Mouse (Mus musculus) liver, adult 2 months (tissue): ENCODE results near the gene Olfr1329. TPM values are rescaled to one million over a fixed set of nuclear protein-coding genes. Genes with fewer than 3 reads are reported as not detected.

Source experiments
- DNase-seq: peaks from one replicate; pipeline ENCODE4 v3.0.0-alpha.2; 2011; ENCODE audit warnings: low read depth, low spot score; ENCODE audit errors: extremely low read depth
- H3K27ac ChIP-seq: fragments of 200-500 bp; replicated peaks from 2 replicates; pipeline ENCODE4 v1.5.1; 2012; ENCODE audit warnings: low read depth, mild to moderate bottlenecking, control low read depth, inconsistent platforms, low read length; ENCODE audit not compliant: insufficient read depth
- H3K27me3 ChIP-seq: fragments of 200-500 bp; 2 replicates; pipeline ENCODE4 v1.6.1; 2012; ENCODE audit warnings: mild to moderate bottlenecking, moderate library complexity, low read length, inconsistent platforms; ENCODE audit not compliant: control insufficient read depth, insufficient read depth
- H3K36me3 ChIP-seq: fragments of 200-500 bp; 2 replicates; pipeline ENCODE4 v1.6.1; 2012; ENCODE audit warnings: low read length, inconsistent platforms; ENCODE audit not compliant: control insufficient read depth, insufficient read depth
- H3K4me1 ChIP-seq: fragments of 200-500 bp; 2 replicates; pipeline ENCODE4 v1.6.1; 2011; ENCODE audit warnings: low read length; ENCODE audit not compliant: control insufficient read depth, insufficient read depth
- H3K4me3 ChIP-seq: fragments of 200-500 bp; 2 replicates; pipeline ENCODE4 v1.5.1; 2011; ENCODE audit warnings: low read depth, mild to moderate bottlenecking, control low read depth, low read length, moderate library complexity; ENCODE audit not compliant: insufficient read depth
- H3K79me2 ChIP-seq: fragments of 200-500 bp; 2 replicates; pipeline ENCODE4 v1.6.1; 2012; ENCODE audit warnings: inconsistent platforms, mild to moderate bottlenecking, low read length, moderate library complexity; ENCODE audit not compliant: control insufficient read depth, insufficient read depth
- H3K9ac ChIP-seq: fragments of 200-500 bp; 2 replicates; pipeline ENCODE4 v1.6.1; 2012; ENCODE audit warnings: low read depth, mild to moderate bottlenecking, control low read depth, inconsistent platforms, low read length
- CTCF ChIP-seq: fragments of 200-500 bp; IDR thresholded peaks from 2 replicates; pipeline ENCODE4 v1.5.1; 2011; ENCODE audit warnings: low read depth, low read length, control low read depth
- POLR2A ChIP-seq: fragments of 200-500 bp; IDR thresholded peaks from 2 replicates; pipeline ENCODE4 v1.6.1; 2011; ENCODE audit warnings: low read length, control low read depth; ENCODE audit not compliant: insufficient read depth; ENCODE audit errors: extremely low read depth
- WGBS: fragments of 180-500 bp; shearing (Covaris S2); methylation state at CpG from one replicate; pipeline ENCODE4 v1.1.7; 2018; 5-methylcytosine and 5-hydroxymethylcytosine counted together
- polyA plus RNA-seq: library from polyadenylated mRNA; depleted of rRNA; stranded (reverse); fragments of >200 nt; gene quantifications from 2 replicates; pipeline ENCODE4 v1.2.3, GENCODE M21; 2012; rRNA removed
- total RNA-seq: library from RNA; depleted of rRNA; stranded (reverse); fragments of >200 nt; gene quantifications from 2 replicates; pipeline ENCODE4 v1.2.3, GENCODE M21; 2014; rRNA removed

Gene Olfr1329
- total and polyA plus RNA-seq, 2 experiments = not detected

GRCm38 (mm10) chr4:118888297-118888696 lies 29.0 kb downstream of the Olfr1329 start, which contains the start of gene Olfr1330:
Gene Olfr1330 (plus strand): TSS chr4:118888597.
- H3K4me1 ChIP-seq = no peaks in the 10 kb centered on the region
- H3K27ac ChIP-seq = no peak within 1 kb of the TSS
- 76% methylated on average over 1 of the region's 1 CpGs for WGBS
- H3K79me2 ChIP-seq = no peaks in the 10 kb centered on the region
- TF ChIP-seq POLR2A (no peak), CTCF (no peak)
- no peaks in the 10 kb centered on the region for H3K36me3 ChIP-seq
- H3K27me3 ChIP-seq = no peaks in the 10 kb centered on the region
- no peak within 1 kb of the TSS for H3K9ac ChIP-seq
- no peak within 1 kb of the TSS for H3K4me3 ChIP-seq
- no peak for DNase-seq

- DNase-seq = no peak
- TF ChIP-seq POLR2A (no peak), CTCF (no peak)
Measured at GRCm38 (mm10) chr4:118867566-118867965, 49.7 kb downstream of the Olfr1329 start.

More at GRCm38 (mm10) chr4:118867566-118867965, 49.7 kb downstream of the Olfr1329 start:
- H3K4me3 ChIP-seq = no peak overlapping the region
- H3K4me1 ChIP-seq = no peaks in the 10 kb centered on the region
- no peak overlapping the region for H3K9ac ChIP-seq
- no peaks in the 10 kb centered on the region for H3K27me3 ChIP-seq
- no peak overlapping the region for H3K27ac ChIP-seq
- H3K79me2 ChIP-seq = no peaks in the 10 kb centered on the region
- H3K36me3 ChIP-seq = no peaks in the 10 kb centered on the region

Other genes with a start within 250 kb of the Olfr1329 start
- gene Olfr1342, start 224.7 kb downstream of the Olfr1329 start, total RNA-seq = not detected in 2 replicates
- not detected in 2 replicates for gene Olfr1342, start 224.7 kb downstream of the Olfr1329 start, polyA plus RNA-seq
- not detected in 2 replicates for gene Olfr1341, start 213.9 kb downstream of the Olfr1329 start, total RNA-seq
- not detected in 2 replicates for gene Olfr1341, start 213.9 kb downstream of the Olfr1329 start, polyA plus RNA-seq
- not detected in 2 replicates for gene Olfr1340, start 197.3 kb downstream of the Olfr1329 start, total RNA-seq
- gene Olfr1340, start 197.3 kb downstream of the Olfr1329 start, polyA plus RNA-seq = not detected in 2 replicates
- not detected in 2 replicates for gene Olfr1339, start 185.3 kb downstream of the Olfr1329 start, total RNA-seq
- not detected in 2 replicates for gene Olfr1339, start 185.3 kb downstream of the Olfr1329 start, polyA plus RNA-seq
- not detected in 2 replicates for gene Olfr1338, start 158.7 kb downstream of the Olfr1329 start, total RNA-seq
- not detected in 2 replicates for gene Olfr1338, start 158.7 kb downstream of the Olfr1329 start, polyA plus RNA-seq
- not detected in 2 replicates for gene Olfr1337, start 134.9 kb downstream of the Olfr1329 start, total RNA-seq
- gene Olfr1337, start 134.9 kb downstream of the Olfr1329 start, polyA plus RNA-seq = not detected in 2 replicates
- gene Olfr1335, start 107.5 kb downstream of the Olfr1329 start, total RNA-seq = not detected in 2 replicates
- gene Olfr1335, start 107.5 kb downstream of the Olfr1329 start, polyA plus RNA-seq = not detected in 2 replicates
- gene Olfr1333, start 81.2 kb downstream of the Olfr1329 start, total RNA-seq = not detected in 2 replicates
- gene Olfr1333, start 81.2 kb downstream of the Olfr1329 start, polyA plus RNA-seq = not detected in 2 replicates
- not detected in 2 replicates for gene Olfr1331, start 52.8 kb downstream of the Olfr1329 start, total RNA-seq
- not detected in 2 replicates for gene Olfr1331, start 52.8 kb downstream of the Olfr1329 start, polyA plus RNA-seq
- not detected in 2 replicates for gene Olfr1330, start 28.9 kb downstream of the Olfr1329 start, total RNA-seq
- gene Olfr1330, start 28.9 kb downstream of the Olfr1329 start, polyA plus RNA-seq = not detected in 2 replicates
- 0.20 TPM in 1 of 2 replicates, not detected in the other for gene Olfr1328, start 21.1 kb upstream of the Olfr1329 start, total RNA-seq
- not detected in 2 replicates for gene Olfr1328, start 21.1 kb upstream of the Olfr1329 start, polyA plus RNA-seq
- not detected in 2 replicates for gene Lao1, start 44.1 kb upstream of the Olfr1329 start, total RNA-seq
- not detected in 2 replicates for gene Lao1, start 44.1 kb upstream of the Olfr1329 start, polyA plus RNA-seq
- gene Slc2a1, start 191.2 kb upstream of the Olfr1329 start, total RNA-seq = 6.9 and 7.3 TPM in 2 replicates
- 11.1 and 17.7 TPM in 2 replicates for gene Slc2a1, start 191.2 kb upstream of the Olfr1329 start, polyA plus RNA-seq